34 mouse cellular contexts compared by ENCODE assay signal in the genomic region with DNA sequence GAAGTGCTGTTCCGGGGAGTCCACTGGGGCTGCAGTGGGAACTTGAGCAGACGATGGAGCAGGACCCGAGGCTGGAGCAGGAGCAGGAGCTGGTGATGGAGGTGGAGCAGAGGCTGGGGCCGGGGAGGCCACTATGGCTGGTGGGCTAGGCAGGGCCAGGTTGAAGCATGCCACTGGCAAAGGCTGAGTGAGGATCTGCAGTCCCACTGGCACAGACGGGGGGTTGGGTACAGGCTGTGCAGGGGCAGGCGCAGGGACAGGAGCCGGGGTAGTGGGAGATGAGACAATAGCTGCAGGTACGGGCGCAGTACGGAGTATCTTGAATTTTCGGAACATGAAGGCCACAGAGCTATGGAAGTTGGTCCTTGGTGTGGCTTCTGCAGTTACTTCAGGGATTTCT. TPM values are rescaled to one million over a fixed set of nuclear protein-coding genes. Genes with fewer than 3 reads are reported as not detected.
DNase-seq lines count a peak whose midpoint lies in the region; ATAC-seq and TF ChIP-seq lines count a peak whose summit lies in the region.
"Had no signal": no experiment of that assay in that cellular context is flagged by ENCODE, and none has a peak within 500 bp of the region (broad histone marks: within the 10 kb centered on the region; RNA-seq: fewer than 3 reads in every experiment).

No protein-coding gene starts in this region.

- no peak for TF ChIP-seq EP300 in heart, postnatal 0 days (IDR thresholded peaks at IDR 0.05; ENCODE audit: low read depth)

- ATAC-seq in heart, postnatal 0 days (ENCODE audit: insufficient read depth, low read depth) = no peak
- no peak for ATAC-seq in heart, embryonic 12.5 days (ENCODE audit: insufficient number of reproducible peaks, low FRiP score)
- no peak for ATAC-seq in megakaryocyte, adult 5-6 weeks (ENCODE audit: poor library complexity, severe bottlenecking)
- no peak for ATAC-seq in cerebellum, adult (ENCODE audit: insufficient number of reproducible peaks, low FRiP score, low TSS enrichment)
- ATAC-seq: CD4-positive, CD25-positive, alpha-beta regulatory T cell, adult 4 months; forebrain, embryonic 13.5 days; forebrain, embryonic 16.5 days; intestine, postnatal 0 days; Patski had no signal

- H3K27me3 ChIP-seq in heart, postnatal 0 days (ENCODE audit: control insufficient read depth, insufficient read depth, low read length) = no peaks in the 10 kb centered on the region
- H3K27me3 ChIP-seq in heart, embryonic 12.5 days (replicated peaks) = no peaks in the 10 kb centered on the region
- H3K27me3 ChIP-seq in megakaryocyte, embryonic 14.5 days (replicated peaks) = no peaks in the 10 kb centered on the region
- H3K27me3 ChIP-seq: heart, embryonic 15.5 days; Patski had no signal

- whole genome bisulfite sequencing in heart, postnatal 0 days = 89% methylated on average over 11 of the region's 11 CpGs
- WGBS in heart, embryonic 12.5 days = 94% methylated on average over 11 of the region's 11 CpGs

- H3K9ac ChIP-seq in heart, postnatal 0 days (replicated peaks; ENCODE audit: low read depth, low read length) = no peak overlapping the region
- H3K9ac ChIP-seq in heart, embryonic 12.5 days = no peak overlapping the region
- H3K9ac ChIP-seq: forebrain, embryonic 13.5 days; heart, embryonic 15.5 days; hindbrain, embryonic 12.5 days; hindbrain, embryonic 15.5 days had no signal

- H3K4me1 ChIP-seq in heart, postnatal 0 days (ENCODE audit: control insufficient read depth, insufficient read depth) = peaks cover 6% of the 10 kb centered on the region; the same call in 1 of the 2 replicates
- H3K4me1 ChIP-seq in heart, embryonic 12.5 days (replicated peaks) = peaks cover 36% of the 10 kb centered on the region
- H3K4me1 ChIP-seq in megakaryocyte, embryonic 14.5 days = peaks cover 93% of the 10 kb centered on the region

- DNase-seq in heart, postnatal 0 days (ENCODE audit: low spot score) = peak; percentile 1
- DNase-seq in naive thymus-derived CD4-positive, alpha-beta T cell, adult 2 months (ENCODE audit: low read depth) = peak; percentile 2
- DNase-seq: adrenal gland, postnatal 36 days; cerebellum, adult 11 months; cerebellum, adult 9-11 months; cerebellum, postnatal 25 days; gastrocnemius, postnatal 10 days; gastrocnemius, postnatal 36 days had no signal

- H3K4me2 ChIP-seq in heart, postnatal 0 days (ENCODE audit: low read depth, low read length) = no peak overlapping the region
- H3K4me2 ChIP-seq in heart, embryonic 12.5 days = no peak overlapping the region
- H3K4me2 ChIP-seq: forebrain, embryonic 13.5 days; heart, embryonic 11.5 days; heart, embryonic 15.5 days; hindbrain, embryonic 12.5 days; hindbrain, embryonic 15.5 days had no signal

- no peak overlapping the region for H3K27ac ChIP-seq in heart, postnatal 0 days (ENCODE audit: low read depth)
- H3K27ac ChIP-seq in heart, embryonic 12.5 days (ENCODE audit: poor library complexity, severe bottlenecking) = no peak overlapping the region
- H3K27ac ChIP-seq: forebrain, embryonic 10.5 days; forebrain, embryonic 13.5 days; heart, embryonic 15.5 days; hindbrain, embryonic 12.5 days; hindbrain, embryonic 15.5 days had no signal

- no peaks in the 10 kb centered on the region for H3K9me3 ChIP-seq in heart, postnatal 0 days (replicated peaks; ENCODE audit: control insufficient read depth, low read length)
- no peaks in the 10 kb centered on the region for H3K9me3 ChIP-seq in heart, embryonic 12.5 days (replicated peaks)
- H3K9me3 ChIP-seq in megakaryocyte, embryonic 14.5 days = no peaks in the 10 kb centered on the region
- H3K9me3 ChIP-seq: forebrain, embryonic 10.5 days; forebrain, embryonic 13.5 days; heart, embryonic 15.5 days; hindbrain, embryonic 12.5 days; hindbrain, embryonic 15.5 days had no signal

- H3K4me3 ChIP-seq in heart, postnatal 0 days (ENCODE audit: low read depth, low read length) = no peak overlapping the region
- H3K4me3 ChIP-seq in heart, embryonic 12.5 days = no peak overlapping the region
- peak overlapping the region; percentile 87 for H3K4me3 ChIP-seq in megakaryocyte, embryonic 14.5 days (replicated peaks)
- H3K4me3 ChIP-seq: forebrain, embryonic 10.5 days; forebrain, embryonic 13.5 days; heart, embryonic 15.5 days; hindbrain, embryonic 12.5 days; hindbrain, embryonic 15.5 days had no signal

- H3K36me3 ChIP-seq in heart, postnatal 0 days (replicated peaks; ENCODE audit: control insufficient read depth, insufficient read depth, low read length) = peaks cover 66% of the 10 kb centered on the region
- H3K36me3 ChIP-seq in heart, embryonic 12.5 days = peaks cover 66% of the 10 kb centered on the region
- H3K36me3 ChIP-seq in megakaryocyte, embryonic 14.5 days (replicated peaks; ENCODE audit: low read length) = peaks cover 90% of the 10 kb centered on the region
- H3K36me3 ChIP-seq: hindbrain, embryonic 15.5 days had no signal

- TF ChIP-seq CTCF in heart, postnatal 0 days (IDR thresholded peaks at IDR 0.05; ENCODE audit: low read depth) = no peak

RNA-seq across cellular contexts. Expression of a gene that starts 5.6 kb away (rescaled TPM):
- 11.0 and 16.3 TPM in 2 replicates for total RNA-seq in heart, postnatal 0 days (2014; rRNA removed; ENCODE audit: low replicate concordance)
- polyA plus RNA-seq in heart, postnatal 0 days (2015; fragmentation: Nextera tagmentation; extraction: Ambion mirVana) = 5.6 and 6.2 TPM in 2 replicates
- 17.4 and 17.9 TPM in 2 replicates for polyA plus RNA-seq in heart, embryonic 12.5 days (2016; fragmentation: Nextera tagmentation; extraction: Ambion mirVana)
- polyA plus RNA-seq in megakaryocyte, embryonic 14.5 days (2012; ENCODE audit: insufficient read depth, low replicate concordance) = 78.6 and 106 TPM in 2 replicates
- 15.6 and 17.9 TPM in 2 replicates for total RNA-seq in megakaryocyte, adult 5-6 weeks (2015)
- total RNA-seq in megakaryocyte, adult 5-6 weeks (2017) = 8.4 and 15.1 TPM in 2 replicates

RNA-seq across cellular contexts. Expression of a gene that starts 20.5 kb away (rescaled TPM):
- total RNA-seq in heart, postnatal 0 days (2014; rRNA removed; ENCODE audit: low replicate concordance) = not detected in 2 replicates
- polyA plus RNA-seq in heart, postnatal 0 days (2015; fragmentation: Nextera tagmentation; extraction: Ambion mirVana) = not detected in 2 replicates
- polyA plus RNA-seq in heart, embryonic 12.5 days (2016; fragmentation: Nextera tagmentation; extraction: Ambion mirVana) = not detected in 2 replicates
- polyA plus RNA-seq in megakaryocyte, embryonic 14.5 days (2012; ENCODE audit: insufficient read depth, low replicate concordance) = not detected in 2 replicates
- not detected in 2 replicates for total RNA-seq in megakaryocyte, adult 5-6 weeks (2015)
- not detected in 2 replicates for total RNA-seq in megakaryocyte, adult 5-6 weeks (2017)
- total RNA-seq: adrenal gland, adult 18-20 months; adrenal gland, postnatal 10 days; adrenal gland, postnatal 36 days; common myeloid progenitor, adult 5-6 weeks; ES-E14; gastrocnemius, adult 18-20 months; gastrocnemius, postnatal 10 days; gastrocnemius, postnatal 36 days; granulocyte monocyte progenitor cell, adult 5-6 weeks; heart, adult 8-10 months; heart, postnatal 25 days; hematopoietic stem cell, adult 5-6 weeks had no signal
- polyA plus RNA-seq: C2C12; CD4-positive, CD25-positive, alpha-beta regulatory T cell, adult 4 months; cerebellum, adult 2 months; embryonic facial prominence, embryonic 14.5 days; forebrain, embryonic 13.5 days; forebrain, embryonic 16.5 days; heart, embryonic 11.5 days; heart, embryonic 15.5 days; hindbrain, embryonic 12.5 days; hindbrain, embryonic 15.5 days; intestine, postnatal 0 days; Patski had no signal
